Mouse (Mus musculus): ENCODE measurements around the gene Fkbp8. TPM values are rescaled to one million over a fixed set of nuclear protein-coding genes. Genes with fewer than 3 reads are reported as not detected.

The Fkbp8 gene
- polyA plus RNA-seq, 1 experiment: 305 TPM

GRCm38 (mm10) chr8:70502540-70502939 is 25.0 kb upstream of the Fkbp8 start:
- no peak for DNase-seq (ENCODE audit: low read depth in 1 of 2, low spot score in 2 of 2)
- peaks cover 2% of the 10 kb centered on the region; the same call in 1 of the 2 replicates for H3K36me3 ChIP-seq (ENCODE audit: control insufficient read depth, insufficient read depth, low read length)
- 58% methylated on average over 12 of the region's 12 CpGs for WGBS
- TF ChIP-seq CTCF (IDR thresholded peaks at IDR 0.05; ENCODE audit: extremely low read depth, insufficient read depth, insufficient read length, insufficient replicate concordance) (no peak), POLR2A (IDR thresholded peaks at IDR 0.05; ENCODE audit: low read depth, low read length) (no peak)
- H3K27ac ChIP-seq (ENCODE audit: insufficient read depth, low read length): no peak overlapping the region
- peaks cover 12% of the 10 kb centered on the region for H3K4me1 ChIP-seq (ENCODE audit: control insufficient read depth, insufficient read depth, insufficient read length)
- H3K27me3 ChIP-seq (ENCODE audit: control insufficient read depth, insufficient read depth, low read length): no peaks in the 10 kb centered on the region; the same call in 1 of the 2 replicates
- H3K4me3 ChIP-seq (ENCODE audit: extremely low read depth, insufficient read depth, insufficient read length): no peak overlapping the region

GRCm38 (mm10) chr8:70503062-70503750 is 24.3 kb upstream of the Fkbp8 start:
- TF ChIP-seq POLR2A (IDR thresholded peaks at IDR 0.05; ENCODE audit: low read depth, low read length) (no peak), CTCF (IDR thresholded peaks at IDR 0.05; ENCODE audit: extremely low read depth, insufficient read depth, insufficient read length, insufficient replicate concordance) (peak; percentile 90)
- peaks cover 4% of the 10 kb centered on the region; the same call in 1 of the 2 replicates for H3K36me3 ChIP-seq (ENCODE audit: control insufficient read depth, insufficient read depth, low read length)
- peaks cover 12% of the 10 kb centered on the region for H3K4me1 ChIP-seq (ENCODE audit: control insufficient read depth, insufficient read depth, insufficient read length)
- H3K4me3 ChIP-seq (ENCODE audit: extremely low read depth, insufficient read depth, insufficient read length): no peak overlapping the region
- no peaks in the 10 kb centered on the region; the same call in 1 of the 2 replicates for H3K27me3 ChIP-seq (ENCODE audit: control insufficient read depth, insufficient read depth, low read length)
- DNase-seq (ENCODE audit: low read depth in 1 of 2, low spot score in 2 of 2): peak in 1 of 2 experiments; percentile 47
- no peak overlapping the region for H3K27ac ChIP-seq (ENCODE audit: insufficient read depth, low read length)
- WGBS: 25% methylated on average over 46 of the region's 46 CpGs

- Histone ChIP-seq H3K27me3 (ENCODE audit: control insufficient read depth, insufficient read depth, low read length) (no peaks in the 10 kb centered on the region; the same call in 1 of the 2 replicates), H3K4me3 (ENCODE audit: extremely low read depth, insufficient read depth, insufficient read length) (no peak overlapping the region), H3K36me3 (ENCODE audit: control insufficient read depth, insufficient read depth, low read length) (peaks cover 8% of the 10 kb centered on the region; the same call in 1 of the 2 replicates), H3K4me1 (ENCODE audit: control insufficient read depth, insufficient read depth, insufficient read length) (peaks cover 19% of the 10 kb centered on the region), H3K27ac (ENCODE audit: insufficient read depth, low read length) (no peak overlapping the region)
- WGBS: 90% methylated on average over 16 of the region's 16 CpGs
- TF ChIP-seq CTCF (IDR thresholded peaks at IDR 0.05; ENCODE audit: extremely low read depth, insufficient read depth, insufficient read length, insufficient replicate concordance) (no peak), POLR2A (IDR thresholded peaks at IDR 0.05; ENCODE audit: low read depth, low read length) (no peak)
- DNase-seq (ENCODE audit: low read depth in 1 of 2, low spot score in 2 of 2): no peak
Observed at GRCm38 (mm10) chr8:70504291-70504716, 23.2 kb upstream of the Fkbp8 start.

GRCm38 (mm10) chr8:70504851-70505250 is 22.7 kb upstream of the Fkbp8 start:
- no peak overlapping the region for H3K4me3 ChIP-seq (ENCODE audit: extremely low read depth, insufficient read depth, insufficient read length)
- no peak overlapping the region for H3K27ac ChIP-seq (ENCODE audit: insufficient read depth, low read length)
- DNase-seq (ENCODE audit: low read depth in 1 of 2, low spot score in 2 of 2): peak; percentile 57 to 76
- WGBS: 83% methylated on average over 3 of the region's 3 CpGs
- no peaks in the 10 kb centered on the region; the same call in 1 of the 2 replicates for H3K27me3 ChIP-seq (ENCODE audit: control insufficient read depth, insufficient read depth, low read length)
- TF ChIP-seq POLR2A (IDR thresholded peaks at IDR 0.05; ENCODE audit: low read depth, low read length): no peak
- peak; percentile 46; the same call in 1 of the 2 replicates for TF ChIP-seq CTCF (IDR thresholded peaks at IDR 0.05; ENCODE audit: extremely low read depth, insufficient read depth, insufficient read length, insufficient replicate concordance)
- H3K36me3 ChIP-seq (ENCODE audit: control insufficient read depth, insufficient read depth, low read length): peaks cover 8% of the 10 kb centered on the region; the same call in 1 of the 2 replicates
- peaks cover 20% of the 10 kb centered on the region for H3K4me1 ChIP-seq (ENCODE audit: control insufficient read depth, insufficient read depth, insufficient read length)

GRCm38 (mm10) chr8:70505698-70506327 is 21.7 kb upstream of the Fkbp8 start:
- Histone ChIP-seq H3K27me3 (ENCODE audit: control insufficient read depth, insufficient read depth, low read length) (no peaks in the 10 kb centered on the region; the same call in 1 of the 2 replicates), H3K4me3 (ENCODE audit: extremely low read depth, insufficient read depth, insufficient read length) (peak overlapping the region; percentile 72), H3K27ac (ENCODE audit: insufficient read depth, low read length) (peak overlapping the region; percentile 62), H3K4me1 (ENCODE audit: control insufficient read depth, insufficient read depth, insufficient read length) (peaks cover 20% of the 10 kb centered on the region), H3K36me3 (ENCODE audit: control insufficient read depth, insufficient read depth, low read length) (peaks cover 8% of the 10 kb centered on the region; the same call in 1 of the 2 replicates)
- no peak for TF ChIP-seq POLR2A (IDR thresholded peaks at IDR 0.05; ENCODE audit: low read depth, low read length)
- no peak for TF ChIP-seq CTCF (IDR thresholded peaks at IDR 0.05; ENCODE audit: extremely low read depth, insufficient read depth, insufficient read length, insufficient replicate concordance)
- 49% methylated on average over 32 of the region's 32 CpGs for WGBS
- no peak for DNase-seq (ENCODE audit: low read depth in 1 of 2, low spot score in 2 of 2)

- peak; percentile 82 to 91 for DNase-seq (ENCODE audit: low read depth in 1 of 2, low spot score in 2 of 2)
- peaks cover 19% of the 10 kb centered on the region for H3K4me1 ChIP-seq (ENCODE audit: control insufficient read depth, insufficient read depth, insufficient read length)
- H3K27me3 ChIP-seq (ENCODE audit: control insufficient read depth, insufficient read depth, low read length): no peaks in the 10 kb centered on the region
- H3K27ac ChIP-seq (ENCODE audit: insufficient read depth, low read length): peak within 1 kb of the TSS; percentile 62
- WGBS: 6% methylated on average over 40 of the region's 40 CpGs
- peaks cover 8% of the 10 kb centered on the region; the same call in 1 of the 2 replicates for H3K36me3 ChIP-seq (ENCODE audit: control insufficient read depth, insufficient read depth, low read length)
- peak within 1 kb of the TSS; percentile 72 for H3K4me3 ChIP-seq (ENCODE audit: extremely low read depth, insufficient read depth, insufficient read length)
- TF ChIP-seq CTCF (IDR thresholded peaks at IDR 0.05; ENCODE audit: extremely low read depth, insufficient read depth, insufficient read length, insufficient replicate concordance) (peak; percentile 93), POLR2A (IDR thresholded peaks at IDR 0.05; ENCODE audit: low read depth, low read length) (peak; percentile 12; the same call in 1 of the 2 replicates)
Observed at GRCm38 (mm10) chr8:70506328-70507026, 21.0 kb upstream of the Fkbp8 start, which contains the start of gene Rex1bd. Gene Rex1bd, minus strand, starts transcription at chr8:70506752.

Data from spleen, adult 2 months (tissue).